Mouse (Mus musculus) B cell, adult 62 days (primary cell): Measurements from ENCODE around the gene Gm21409. TPM values are rescaled to one million over a fixed set of nuclear protein-coding genes. Genes with fewer than 3 reads are reported as not detected.

Experiments
- total RNA-seq: library from RNA; stranded (reverse); gene quantifications from 4 replicates; pipeline ENCODE4 v1.2.4, GENCODE M21; 2023

Gm21409 gene
- not detected in 4 replicates for total RNA-seq

GRCm38 (mm10) chrY:84746385-84746784 lies at the start of gene Gm21409:
Gene Gm21409, plus strand, starts transcription at chrY:84746685.

Other genes with a start within 250 kb of the Gm21409 start
- gene Gm21394, start 181.8 kb upstream of the Gm21409 start, total RNA-seq = not detected in 4 replicates